Mouse (Mus musculus) right cerebral cortex, adult 2 months (tissue): ENCODE results near the gene Ttc30b.
A peak's percentile ranks its signal among the peaks of the same experiment; 100 is the strongest.
"Not testable (repeated sequence)": the region's sequence is repeated elsewhere in the genome, so short reads cannot be mapped to it uniquely, and the experiment has no call there.

Experiments used
- DNase-seq, 2 experiments: peaks; one replicate each; pipeline ENCODE4 v3.0.0; 2021 to 2022; ENCODE audit warnings: low spot score in 2 of 2

Ttc30b gene

DNA sequence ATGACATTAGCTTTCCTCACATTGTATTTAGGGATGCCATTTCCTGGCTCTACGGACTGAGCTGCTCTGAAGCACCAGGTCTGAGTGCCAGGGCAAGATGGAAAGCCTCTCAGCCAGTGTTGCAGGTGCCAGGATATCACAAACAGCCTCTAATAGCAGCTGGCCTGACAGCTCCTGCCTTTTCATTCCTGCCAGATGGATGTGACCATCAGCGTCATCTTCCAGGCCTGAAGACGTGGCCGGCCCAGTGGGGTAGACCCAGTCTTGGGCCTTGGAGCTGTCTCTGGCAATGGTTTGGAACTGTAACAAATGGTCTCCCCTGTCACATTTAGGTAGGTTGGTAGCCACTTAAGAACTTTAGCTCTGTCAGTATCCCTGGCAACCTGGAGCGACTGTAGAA, 14.9 kb upstream of the Ttc30b start:
- DNase-seq, result no peak

DNA sequence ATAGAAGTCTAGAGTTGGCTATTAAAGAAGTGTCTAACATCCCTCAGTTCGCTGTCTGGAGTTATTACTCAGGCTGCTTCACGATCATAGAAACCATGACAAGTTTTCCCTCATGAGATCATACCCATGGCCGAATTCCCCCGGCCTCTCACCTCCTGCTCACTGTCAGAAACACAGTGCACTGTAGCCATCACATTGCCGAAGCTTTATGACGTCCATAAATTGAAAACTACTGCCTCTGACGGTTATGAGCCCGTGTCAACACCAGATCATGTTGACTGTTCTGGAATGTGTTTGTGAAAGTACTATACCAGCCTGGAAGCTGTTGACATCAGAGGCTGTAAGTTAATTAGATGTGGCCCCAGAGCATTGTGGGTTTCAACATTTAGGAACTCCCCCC, 12.3 kb upstream of the Ttc30b start:
- DNase-seq, result no peak

DNA sequence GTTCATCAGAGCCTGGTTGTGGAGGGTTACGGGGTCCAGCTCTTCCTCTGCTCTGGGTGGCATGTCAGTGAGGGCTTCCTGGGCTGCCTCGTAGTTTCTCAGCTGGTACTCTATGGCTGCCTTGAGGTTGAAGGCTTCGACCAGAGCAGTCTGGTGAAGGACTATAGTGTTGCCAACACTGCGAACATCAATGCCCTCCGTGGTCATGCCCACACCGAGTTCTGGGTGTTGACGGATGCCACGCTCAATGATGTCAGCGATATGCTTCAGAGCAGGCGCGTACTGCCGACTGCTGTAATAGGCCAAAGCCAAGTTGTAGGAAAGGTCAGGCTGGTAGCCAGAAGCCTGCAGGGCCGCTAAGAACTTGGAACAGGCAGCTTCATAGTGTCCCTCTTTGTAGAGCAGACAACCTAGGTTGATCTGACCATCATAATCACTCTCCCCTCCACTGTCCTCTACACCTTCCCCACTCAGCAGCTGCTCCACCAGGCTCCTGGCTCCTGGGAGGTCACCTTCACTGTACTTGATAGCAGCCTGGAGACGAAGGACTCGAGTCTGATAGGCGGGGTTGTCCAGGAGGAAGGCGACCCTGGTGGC, 767 bp downstream of the Ttc30b start:
- DNase-seq, result not testable (repeated sequence)

DNA sequence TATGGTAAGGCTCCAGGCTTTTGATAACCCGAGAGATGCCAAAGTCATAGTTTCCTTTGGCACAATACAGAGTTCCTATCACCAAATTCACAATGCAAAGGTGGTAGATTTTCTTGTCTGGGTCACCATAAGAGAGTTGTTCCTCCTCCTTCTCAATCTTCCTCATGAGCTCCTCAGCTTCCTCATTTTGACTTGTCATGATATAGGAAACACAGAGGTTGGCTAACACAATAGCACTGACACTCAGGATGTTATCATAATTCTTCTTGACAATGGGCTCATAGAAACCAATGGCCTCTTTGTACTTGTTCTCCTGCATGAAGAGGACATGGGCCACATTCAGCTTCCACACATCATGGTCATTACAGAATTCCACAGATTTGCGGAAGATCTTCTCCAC, 1.7 kb downstream of the Ttc30b start:
- DNase-seq, result not testable (repeated sequence)

DNA sequence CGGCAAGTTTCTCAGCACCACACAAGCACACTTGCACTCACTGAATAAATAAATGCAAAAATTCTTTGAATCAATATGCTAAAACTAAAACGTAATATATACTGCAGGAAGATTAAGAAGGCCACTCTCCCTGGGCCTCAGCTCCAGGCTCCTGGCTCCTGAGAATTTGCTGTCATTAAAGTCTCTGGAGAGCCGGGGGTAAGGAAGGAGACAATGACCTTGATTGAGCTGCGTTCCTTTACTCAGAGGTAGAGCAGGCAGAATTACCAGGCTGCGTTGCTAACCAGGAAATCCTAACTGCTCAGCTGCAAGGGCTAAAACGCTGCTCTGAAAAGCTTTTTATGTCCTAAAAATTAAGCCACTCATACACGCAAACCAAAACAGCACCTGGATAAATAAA, 4.8 kb downstream of the Ttc30b start:
- no peak for DNase-seq

DNA sequence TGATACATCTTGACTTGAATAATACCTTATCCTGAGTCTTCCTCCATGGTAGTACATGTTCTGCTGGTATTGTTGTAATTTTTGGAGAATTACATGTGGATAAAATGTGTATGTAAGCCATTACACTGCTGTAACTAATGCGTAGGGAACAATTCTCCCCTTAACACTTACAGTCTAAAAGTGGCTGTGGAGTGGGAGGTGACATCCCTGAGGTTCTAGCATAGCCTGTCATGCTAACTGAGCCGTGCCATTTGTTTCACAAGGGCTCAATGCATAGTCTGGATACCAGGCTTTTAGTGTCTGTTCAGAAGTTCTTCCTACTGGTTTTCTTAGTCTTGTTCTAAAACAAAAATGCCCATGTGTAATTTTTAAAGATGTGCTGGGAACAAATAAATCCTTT, 7.4 kb downstream of the Ttc30b start:
- DNase-seq, result peak in 1 of 2 experiments; percentile 30

DNA sequence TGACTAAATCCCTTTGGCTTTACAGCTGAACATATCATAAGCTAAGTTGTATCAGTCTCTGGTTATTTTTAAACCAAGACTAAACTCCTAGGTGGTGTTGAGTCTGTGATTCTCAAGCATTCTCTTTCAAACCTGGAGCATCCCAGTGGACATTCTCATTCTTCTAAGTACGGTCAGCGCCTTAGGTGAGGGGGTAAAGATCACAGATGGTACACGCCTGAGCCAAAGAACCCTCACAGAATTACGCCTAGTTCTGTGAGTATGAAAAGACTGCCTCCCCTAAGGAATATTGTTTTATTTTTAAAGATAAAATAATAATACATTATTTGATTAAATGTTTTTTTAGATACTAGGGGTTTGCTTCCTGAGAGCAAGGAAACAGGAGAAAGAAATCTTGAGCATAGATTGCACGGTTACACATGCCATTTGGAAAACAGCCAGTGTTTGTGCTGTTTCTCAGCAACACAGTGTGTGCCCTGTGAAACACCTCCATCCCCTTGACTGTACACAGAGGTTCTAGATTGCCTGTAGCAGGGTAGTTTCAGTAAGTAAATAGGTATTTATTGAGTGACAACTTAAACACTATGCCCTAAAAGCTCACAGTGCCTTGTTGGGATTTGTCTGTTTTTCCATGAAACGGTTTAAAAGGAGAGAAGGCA, 8.5 kb downstream of the Ttc30b start:
- DNase-seq, result no peak

DNA sequence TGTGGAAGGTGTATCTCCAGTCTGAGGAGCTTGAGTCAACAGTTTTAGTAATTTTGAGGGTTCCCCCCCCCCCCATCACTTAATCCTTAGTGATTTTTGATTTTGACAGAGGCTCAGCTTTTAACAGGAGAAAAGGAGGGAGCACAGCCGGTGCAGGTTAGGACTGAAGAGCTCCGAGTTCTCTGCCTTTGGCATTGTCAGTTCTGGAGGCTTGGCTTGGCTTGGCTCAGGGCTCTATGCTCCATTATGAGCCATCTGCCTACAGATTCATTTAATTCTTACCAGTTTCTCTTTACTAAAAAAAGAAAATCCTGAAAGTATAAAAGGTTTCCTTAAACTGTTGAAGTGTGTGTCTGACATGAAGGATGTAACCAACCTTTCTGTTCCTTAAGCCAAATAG, 9.2 kb downstream of the Ttc30b start:
- DNase-seq, result no peak

DNA sequence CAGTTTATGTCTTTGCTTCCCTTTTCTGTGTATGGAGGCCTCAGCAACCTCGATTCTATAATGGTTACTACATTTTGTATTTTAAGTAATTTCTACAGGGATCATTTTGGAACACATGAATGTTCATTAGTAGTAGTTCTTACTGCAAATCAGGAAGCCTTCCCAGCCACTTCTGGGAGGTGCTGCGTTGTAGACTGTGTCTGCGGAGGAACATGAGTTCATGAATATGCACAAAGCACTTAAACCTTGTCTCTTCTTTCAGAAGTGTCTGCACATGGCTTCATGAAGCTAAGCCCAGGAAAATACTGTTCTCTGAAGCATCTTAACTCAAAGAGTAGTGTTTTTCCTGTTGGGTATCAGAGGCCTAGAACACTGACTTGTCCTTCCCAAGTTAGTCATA, 10.4 kb downstream of the Ttc30b start:
- DNase-seq, result no peak

DNA sequence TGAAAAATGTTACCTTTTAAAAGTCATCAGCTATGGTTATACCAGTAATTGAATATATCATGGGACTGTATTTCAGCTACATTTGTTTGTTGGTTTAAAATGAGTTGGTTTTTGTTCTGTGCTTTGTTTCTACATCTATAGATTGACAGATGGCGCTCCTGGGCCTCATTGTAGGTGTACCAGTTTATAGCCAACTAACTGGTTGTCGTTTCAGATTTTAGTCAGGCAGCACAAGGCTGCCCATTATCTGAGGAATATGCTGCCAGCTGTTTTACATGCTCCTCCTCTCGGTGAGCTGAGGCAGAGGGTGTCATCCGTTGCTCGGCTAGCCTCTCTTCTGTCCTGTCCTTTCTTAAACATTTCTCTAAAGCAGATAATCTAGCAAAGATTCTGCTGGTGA, 12.3 kb downstream of the Ttc30b start:
- no peak for DNase-seq

DNA sequence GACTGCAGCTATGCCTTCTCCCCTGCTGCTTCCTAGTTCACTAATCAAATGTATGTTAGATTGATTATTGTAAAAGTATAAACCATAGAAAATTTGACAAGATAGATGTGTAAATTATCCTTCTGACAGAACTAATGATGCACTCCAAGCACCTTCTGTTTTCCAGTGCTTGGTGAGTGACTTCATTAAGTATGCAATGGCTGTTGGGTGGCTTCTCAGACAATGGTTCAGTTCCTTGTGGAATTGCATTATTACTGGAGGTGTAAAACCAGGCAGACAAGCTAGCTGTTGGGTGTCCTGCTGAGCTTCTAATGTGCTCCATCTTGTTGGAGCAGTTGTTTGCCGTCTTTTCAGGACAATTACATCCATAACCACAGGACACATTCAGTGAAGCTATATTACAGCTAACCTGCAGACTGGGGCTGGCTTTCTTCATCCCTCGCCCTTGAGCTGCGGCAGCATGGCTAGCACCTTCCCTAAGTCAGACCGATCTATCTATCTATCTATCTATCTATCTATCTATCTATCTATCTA, 14.5 kb downstream of the Ttc30b start:
- no peak for DNase-seq

DNA sequence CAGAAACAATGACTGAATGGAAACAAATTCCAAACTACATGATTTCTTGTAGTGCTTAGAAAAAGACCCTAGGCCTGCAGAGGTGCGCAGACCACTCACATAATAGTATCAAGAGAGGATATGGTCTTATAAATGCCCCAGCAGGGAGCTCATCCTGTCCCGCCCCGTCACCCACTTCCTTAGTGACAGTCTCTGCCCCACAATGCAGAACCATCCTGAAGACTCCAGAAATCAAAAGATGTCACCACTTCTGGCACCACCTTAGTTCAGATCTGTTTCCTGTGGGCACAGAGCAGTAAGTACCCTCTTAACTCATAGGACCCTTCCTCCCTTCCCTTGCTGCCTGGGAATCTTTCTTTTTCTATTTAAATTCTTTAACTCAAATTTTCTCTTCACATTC, 23.3 kb downstream of the Ttc30b start:
- no peak for DNase-seq

DNA sequence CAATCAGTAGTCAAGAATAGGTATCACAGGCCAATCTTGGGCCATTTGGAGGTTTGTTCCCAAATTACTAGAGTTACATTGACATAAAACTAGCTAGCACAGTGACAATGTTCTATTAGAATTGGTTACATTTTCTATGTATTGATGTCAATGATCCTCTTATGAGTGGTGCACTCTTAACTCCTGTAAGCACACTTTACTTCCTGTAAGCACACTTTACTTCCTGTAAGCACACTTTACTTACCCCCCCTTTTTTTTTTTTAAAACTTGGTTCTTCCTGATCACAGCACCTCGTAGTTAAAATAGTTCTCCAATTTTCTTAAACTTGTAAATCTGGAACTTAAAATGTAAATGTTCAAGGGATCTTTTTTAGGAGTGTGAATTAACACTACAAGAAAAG, 31.2 kb downstream of the Ttc30b start:
- DNase-seq, result no peak

DNA sequence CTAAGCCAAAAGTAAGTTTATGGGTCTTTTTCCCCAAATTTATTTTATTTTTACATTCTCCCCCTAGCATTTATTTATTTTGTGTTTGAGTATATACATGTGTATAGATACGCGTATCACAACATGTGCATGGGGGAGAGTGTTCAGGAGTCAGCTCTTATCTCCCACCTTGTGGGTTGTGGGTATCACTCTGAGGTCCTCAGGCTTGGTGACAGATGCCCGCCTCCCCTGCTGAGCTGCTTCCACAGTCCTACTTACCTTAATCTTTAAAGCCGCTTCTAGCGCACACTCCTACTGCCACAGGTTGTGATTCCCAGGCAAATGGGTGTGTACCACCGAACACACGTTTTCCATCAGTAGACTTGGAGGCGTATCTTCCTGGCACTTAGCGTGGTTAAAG, 36.5 kb downstream of the Ttc30b start:
- DNase-seq, result no peak

DNA sequence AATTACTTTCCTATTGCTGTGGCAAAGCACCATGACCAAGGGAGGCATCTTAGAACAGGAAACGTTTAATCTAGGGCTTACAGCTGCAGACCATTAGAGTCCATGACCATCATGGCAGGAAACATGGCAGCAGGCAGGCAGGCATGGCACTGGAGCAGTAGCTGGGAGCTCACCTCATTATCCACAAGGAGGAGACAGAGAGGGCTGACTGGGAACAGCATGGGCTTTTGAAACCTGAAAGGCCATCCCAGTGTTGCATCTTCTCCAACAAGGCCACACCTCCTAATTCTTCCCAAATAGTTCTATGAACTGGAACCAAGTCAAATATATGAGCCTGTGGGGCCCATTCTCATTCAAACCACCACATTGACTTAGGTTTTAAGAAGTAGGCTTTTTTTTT, 38.1 kb downstream of the Ttc30b start:
- no peak for DNase-seq

DNA sequence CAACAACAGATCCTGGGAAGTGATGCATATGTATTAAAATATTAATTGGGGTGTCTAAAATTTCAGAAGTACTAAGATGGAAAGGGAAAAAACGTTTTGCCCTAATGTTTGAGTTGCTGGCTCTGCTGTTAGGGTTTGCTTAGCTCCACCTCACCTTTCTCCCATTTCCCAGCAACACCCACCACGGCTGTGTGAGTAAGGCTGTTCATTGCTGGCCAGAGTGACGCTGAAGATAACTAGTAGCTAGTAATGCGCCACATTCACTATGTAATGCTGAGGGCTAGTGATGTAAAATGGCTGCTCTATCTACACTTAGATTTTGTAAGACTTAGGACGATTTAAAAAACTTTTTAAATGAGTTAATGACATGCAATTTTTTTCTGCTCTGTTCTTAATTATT, 42.7 kb downstream of the Ttc30b start:
- no peak for DNase-seq

DNA sequence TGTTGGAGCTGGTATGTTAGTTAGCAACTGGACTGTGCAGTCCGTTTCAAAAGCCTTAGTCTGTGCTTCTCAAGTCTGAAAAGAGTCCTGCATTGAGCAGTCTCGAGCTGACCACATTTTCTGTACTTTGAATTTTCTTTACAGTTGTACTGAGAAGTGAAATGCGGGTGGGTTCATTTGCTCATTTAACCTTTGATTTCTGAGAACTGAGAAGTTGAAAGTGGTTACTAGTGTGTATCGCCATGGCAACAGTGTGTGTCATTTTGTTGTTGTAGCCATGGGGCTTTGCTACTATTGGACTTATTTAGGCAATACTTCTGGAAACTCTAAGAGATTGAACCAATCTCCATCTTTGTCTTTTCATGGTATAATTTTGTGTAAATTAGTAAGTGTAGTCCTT, 46.4 kb downstream of the Ttc30b start:
- no peak for DNase-seq
